In genomic region chr15:85810806-85811521, GRCm38 (mm10) we compare ENCODE assay signal across 8 mouse cellular contexts. TPM values are rescaled to one million over a fixed set of nuclear protein-coding genes. Genes with fewer than 3 reads are reported as not detected.
A peak's percentile ranks its signal among the peaks of the same experiment; 100 is the strongest.
DNase-seq lines count a peak whose midpoint lies in the region; ATAC-seq and TF ChIP-seq lines count a peak whose summit lies in the region.

No protein-coding gene starts in this region.

- peak; percentile 60 for DNase-seq in G1E (ENCODE audit: low spot score)
- peak; percentile 64 to 85 for DNase-seq in heart, postnatal 36 days
- peak; percentile 82 to 90 for DNase-seq in layer of hippocampus, adult 2 months (ENCODE audit: low spot score in 2 of 2)
- DNase-seq in liver, postnatal 0 days = peak; percentile 49
- no peak for DNase-seq in Muller cell, postnatal 12 days (ENCODE audit: inconsistent ontology term)

- peaks cover 49% of the 10 kb centered on the region for H3K4me1 ChIP-seq in G1E (ENCODE audit: insufficient read depth, low read depth, low read length)
- peaks cover 18% of the 10 kb centered on the region for H3K4me1 ChIP-seq in forebrain, embryonic 15.5 days
- peaks cover 9% of the 10 kb centered on the region for H3K4me1 ChIP-seq in liver, postnatal 0 days (ENCODE audit: insufficient read depth)
- H3K4me1 ChIP-seq in neural tube, embryonic 14.5 days (ENCODE audit: control insufficient read depth, insufficient read depth, low read length) = peaks cover 4% of the 10 kb centered on the region; the same call in 1 of the 2 replicates

- peak overlapping the region; percentile 70 for H3K4me2 ChIP-seq in forebrain, embryonic 15.5 days (replicated peaks)
- H3K4me2 ChIP-seq in liver, postnatal 0 days (ENCODE audit: low read depth, low read length) = peak overlapping the region; percentile 91
- H3K4me2 ChIP-seq in neural tube, embryonic 14.5 days (ENCODE audit: low read depth, low read length) = peak overlapping the region; percentile 59

- 3% methylated on average over 36 of the region's 36 CpGs for WGBS in forebrain, embryonic 15.5 days
- WGBS in liver, postnatal 0 days (ENCODE audit: insufficient replicate concordance) = 2% methylated on average over 36 of the region's 36 CpGs
- WGBS in neural tube, embryonic 14.5 days = 4% methylated on average over 36 of the region's 36 CpGs

- ATAC-seq in G1E (ENCODE audit: extremely low read depth, insufficient number of reproducible peaks, low FRiP score, poor library complexity, severe bottlenecking) = peak; percentile 57
- peak; percentile 83 for ATAC-seq in cerebellum, adult (ENCODE audit: insufficient number of reproducible peaks, low FRiP score, low TSS enrichment)
- peak; percentile 90 for ATAC-seq in forebrain, embryonic 15.5 days (replicated peaks)
- peak; percentile 85 for ATAC-seq in liver, postnatal 0 days
- peak; percentile 90 for ATAC-seq in neural tube, embryonic 14.5 days (ENCODE audit: low read depth)

- no peak for TF ChIP-seq EP300 in liver, postnatal 0 days (IDR thresholded peaks at IDR 0.05; ENCODE audit: low read depth)

- H3K9ac ChIP-seq in forebrain, embryonic 15.5 days (replicated peaks) = peak overlapping the region; percentile 77
- H3K9ac ChIP-seq in liver, postnatal 0 days (replicated peaks) = peak overlapping the region; percentile 83
- H3K9ac ChIP-seq in neural tube, embryonic 14.5 days (replicated peaks; ENCODE audit: low read depth, low read length) = peak overlapping the region; percentile 77

- peak overlapping the region; percentile 86 for H3K4me3 ChIP-seq in G1E (ENCODE audit: low read depth, low read length)
- H3K4me3 ChIP-seq in forebrain, embryonic 15.5 days = peak overlapping the region; percentile 74
- peak overlapping the region; percentile 74 for H3K4me3 ChIP-seq in layer of hippocampus, adult 2 months
- H3K4me3 ChIP-seq in liver, postnatal 0 days (ENCODE audit: low read depth, low read length) = peak overlapping the region; percentile 82
- H3K4me3 ChIP-seq in neural tube, embryonic 14.5 days (ENCODE audit: low read depth, low read length) = peak overlapping the region; percentile 68

- peaks cover 5% of the 10 kb centered on the region; the same call in 1 of the 2 replicates for H3K27me3 ChIP-seq in G1E (ENCODE audit: insufficient read depth, low read length)
- no peaks in the 10 kb centered on the region for H3K27me3 ChIP-seq in forebrain, embryonic 15.5 days
- H3K27me3 ChIP-seq in liver, postnatal 0 days (ENCODE audit: insufficient read depth, low read length) = no peaks in the 10 kb centered on the region
- no peaks in the 10 kb centered on the region for H3K27me3 ChIP-seq in neural tube, embryonic 14.5 days (ENCODE audit: control insufficient read depth, insufficient read depth, low read length)

- intact Hi-C loops in heart, postnatal 36 days (cut with DNase I) = loop anchor here (1.0 to 2.0 kb wide), 2 partner anchors 48 to 76 kb away; partner anchors contain the start of gene Gtse1

- H3K27ac ChIP-seq in forebrain, embryonic 15.5 days (replicated peaks) = peak overlapping the region; percentile 95
- peak overlapping the region; percentile 100 for H3K27ac ChIP-seq in layer of hippocampus, adult 2 months
- peak overlapping the region; percentile 85 for H3K27ac ChIP-seq in liver, postnatal 0 days (ENCODE audit: low read depth)
- H3K27ac ChIP-seq in neural tube, embryonic 14.5 days (ENCODE audit: low read depth, low read length) = peak overlapping the region; percentile 88

- H3K36me3 ChIP-seq in G1E (replicated peaks) = peaks cover 26% of the 10 kb centered on the region
- no peaks in the 10 kb centered on the region for H3K36me3 ChIP-seq in forebrain, embryonic 15.5 days
- no peaks in the 10 kb centered on the region for H3K36me3 ChIP-seq in liver, postnatal 0 days (replicated peaks; ENCODE audit: insufficient read depth, low read length)
- H3K36me3 ChIP-seq in neural tube, embryonic 14.5 days (ENCODE audit: control insufficient read depth, insufficient read depth, low read length) = no peaks in the 10 kb centered on the region

- no peak for TF ChIP-seq CTCF in G1E (IDR thresholded peaks at IDR 0.05; ENCODE audit: low read depth, low read length)
- no peak for TF ChIP-seq CTCF in layer of hippocampus, adult 2 months (conservative IDR thresholded peaks at IDR 0.05)
- TF ChIP-seq CTCF in liver, postnatal 0 days (IDR thresholded peaks at IDR 0.05; ENCODE audit: low read depth) = peak; percentile 54

- H3K9me3 ChIP-seq in G1E (replicated peaks) = no peaks in the 10 kb centered on the region
- no peaks in the 10 kb centered on the region for H3K9me3 ChIP-seq in forebrain, embryonic 15.5 days
- 0 out of 2 replicates have a peak, but pooled peaks cover 2% of the 10 kb centered on the region for H3K9me3 ChIP-seq in liver, postnatal 0 days (ENCODE audit: low read length)
- no peaks in the 10 kb centered on the region for H3K9me3 ChIP-seq in neural tube, embryonic 14.5 days (ENCODE audit: control insufficient read depth, low read length)

RNA-seq across cellular contexts. Expression of gene Cdpf1, which starts 0.5 kb away (rescaled TPM):
- total RNA-seq in G1E (2014; fragmentation: Nextera tagmentation) (9.7 and 14.7 TPM in 2 replicates), G1E (2017) (10.9 and 11.6 TPM in 2 replicates)
- 7.2 and 14.7 TPM in 2 replicates for polyA plus RNA-seq in G1E (2012)
- 22.8 and 24.3 TPM in 2 replicates for polyA plus RNA-seq in forebrain, embryonic 15.5 days (2015; fragmentation: Nextera tagmentation; extraction: Ambion mirVana)
- total RNA-seq in heart, postnatal 36 days (2021) = 10 to 100 TPM; 35.6 to 41.4 TPM
- total RNA-seq in layer of hippocampus, adult 2 months (2021) = 10 to 100 TPM; 18.6 to 22.3 TPM
- 12.9 and 14.1 TPM in 2 replicates for polyA plus RNA-seq in liver, postnatal 0 days (2015; fragmentation: Nextera tagmentation; extraction: Ambion mirVana)
- 15.4 and 19.2 TPM in 2 replicates for polyA plus RNA-seq in neural tube, embryonic 14.5 days (2014; fragmentation: Nextera tagmentation; extraction: Ambion mirVana)

RNA-seq across cellular contexts. Expression of gene Pkdrej, which starts 10.6 kb away (rescaled TPM):
- total RNA-seq in G1E (2014; fragmentation: Nextera tagmentation) (not detected in 2 replicates), G1E (2017) (0.06 and 0.11 TPM in 2 replicates)
- not detected in 2 replicates for polyA plus RNA-seq in G1E (2012)
- polyA plus RNA-seq in forebrain, embryonic 15.5 days (2015; fragmentation: Nextera tagmentation; extraction: Ambion mirVana) = 0.04 and 0.06 TPM in 2 replicates
- 1 to 10 TPM; 2.7 to 3.8 TPM for total RNA-seq in heart, postnatal 36 days (2021)
- total RNA-seq in layer of hippocampus, adult 2 months (2021) = under 1 TPM; 0.74 to 0.81 TPM
- polyA plus RNA-seq in liver, postnatal 0 days (2015; fragmentation: Nextera tagmentation; extraction: Ambion mirVana) = 0.02 TPM in 1 of 2 replicates, not detected in the other
- 0.03 and 0.18 TPM in 2 replicates for polyA plus RNA-seq in neural tube, embryonic 14.5 days (2014; fragmentation: Nextera tagmentation; extraction: Ambion mirVana)

RNA-seq across cellular contexts. Expression of gene Ttc38, which starts 21.1 kb away (rescaled TPM):
- 1.6 and 1.7 TPM in 2 replicates for total RNA-seq in G1E (2014; fragmentation: Nextera tagmentation)
- total RNA-seq in G1E (2017) = 3.2 and 5.2 TPM in 2 replicates
- polyA plus RNA-seq in G1E (2012) = 1.5 and 2.3 TPM in 2 replicates
- polyA plus RNA-seq in forebrain, embryonic 15.5 days (2015; fragmentation: Nextera tagmentation; extraction: Ambion mirVana) = 2.9 and 3.6 TPM in 2 replicates
- 10 to 100 TPM; 13.9 to 21.5 TPM for total RNA-seq in heart, postnatal 36 days (2021)
- total RNA-seq in layer of hippocampus, adult 2 months (2021) = 1 to 10 TPM; 5.7 to 6.5 TPM
- 16.2 and 17.6 TPM in 2 replicates for polyA plus RNA-seq in liver, postnatal 0 days (2015; fragmentation: Nextera tagmentation; extraction: Ambion mirVana)
- polyA plus RNA-seq in neural tube, embryonic 14.5 days (2014; fragmentation: Nextera tagmentation; extraction: Ambion mirVana) = 3.1 and 3.5 TPM in 2 replicates

RNA-seq across cellular contexts. Expression of gene Gtse1, which starts 48.6 kb away (rescaled TPM):
- total RNA-seq in G1E (2014; fragmentation: Nextera tagmentation) = 50.6 and 54.3 TPM in 2 replicates
- total RNA-seq in G1E (2017) = 26.3 TPM in 2 replicates
- polyA plus RNA-seq in G1E (2012) = 92.1 and 99.4 TPM in 2 replicates
- 14.6 and 15.7 TPM in 2 replicates for polyA plus RNA-seq in forebrain, embryonic 15.5 days (2015; fragmentation: Nextera tagmentation; extraction: Ambion mirVana)
- under 1 TPM; 0.17 to 0.46 TPM for total RNA-seq in heart, postnatal 36 days (2021)
- total RNA-seq in layer of hippocampus, adult 2 months (2021) = under 1 TPM; 0.42 to 0.54 TPM
- polyA plus RNA-seq in liver, postnatal 0 days (2015; fragmentation: Nextera tagmentation; extraction: Ambion mirVana) = 8.2 and 8.9 TPM in 2 replicates
- 2.3 and 2.4 TPM in 2 replicates for polyA plus RNA-seq in neural tube, embryonic 14.5 days (2014; fragmentation: Nextera tagmentation; extraction: Ambion mirVana)
